7 mouse cellular contexts compared by ENCODE assay signal in genomic region chr19:3681310-3681934, GRCm38 (mm10). TPM values are rescaled to one million over a fixed set of nuclear protein-coding genes. Genes with fewer than 3 reads are reported as not detected.
DNase-seq lines count a peak whose midpoint lies in the region; ATAC-seq and TF ChIP-seq lines count a peak whose summit lies in the region.

No protein-coding gene starts in this region.

- no peaks in the 10 kb centered on the region for H3K36me3 ChIP-seq in E14TG2a.4 (ENCODE audit: insufficient read depth, low read length)
- H3K36me3 ChIP-seq in forebrain, embryonic 14.5 days (ENCODE audit: control insufficient read depth, insufficient read depth, low read length), result no peaks in the 10 kb centered on the region
- H3K36me3 ChIP-seq in midbrain, embryonic 12.5 days, result no peaks in the 10 kb centered on the region

- H3K4me2 ChIP-seq in forebrain, embryonic 14.5 days (ENCODE audit: low read length), result no peak overlapping the region
- H3K4me2 ChIP-seq in midbrain, embryonic 12.5 days (replicated peaks), result no peak overlapping the region

- H3K27me3 ChIP-seq in E14TG2a.4 (ENCODE audit: insufficient read depth, low read length), result peaks cover 7% of the 10 kb centered on the region
- H3K27me3 ChIP-seq in forebrain, embryonic 14.5 days (replicated peaks; ENCODE audit: control insufficient read depth, insufficient read depth, low read length), result no peaks in the 10 kb centered on the region
- H3K27me3 ChIP-seq in midbrain, embryonic 12.5 days, result peaks cover 6% of the 10 kb centered on the region

- H3K9me3 ChIP-seq in E14TG2a.4 (ENCODE audit: low read length), result no peaks in the 10 kb centered on the region
- no peaks in the 10 kb centered on the region for H3K9me3 ChIP-seq in forebrain, embryonic 14.5 days (replicated peaks; ENCODE audit: control insufficient read depth, low read length)
- 0 out of 2 replicates have a peak, but pooled peaks cover under 1% of the 10 kb centered on the region for H3K9me3 ChIP-seq in midbrain, embryonic 12.5 days

- H3K4me3 ChIP-seq in E14TG2a.4 (replicated peaks; ENCODE audit: low read length), result 0 out of 2 replicates have a peak overlapping the region, but pooled peaks have one; percentile 32
- no peak overlapping the region for H3K4me3 ChIP-seq in forebrain, embryonic 14.5 days (ENCODE audit: low read depth, low read length)
- no peak overlapping the region for H3K4me3 ChIP-seq in layer of hippocampus, adult 2 months
- H3K4me3 ChIP-seq in midbrain, embryonic 12.5 days, result no peak overlapping the region

- no peak for TF ChIP-seq CTCF in E14TG2a.4 (conservative IDR thresholded peaks at IDR 0.05; ENCODE audit: low read length)
- no peak for TF ChIP-seq CTCF in layer of hippocampus, adult 2 months (conservative IDR thresholded peaks at IDR 0.05)

- WGBS in forebrain, embryonic 14.5 days, result 45% methylated on average over 13 of the region's 13 CpGs
- WGBS in midbrain, embryonic 12.5 days, result 55% methylated on average over 13 of the region's 13 CpGs

- intact Hi-C loops in heart, postnatal 25 days (cut with DNase I), result no loop called here

- H3K4me1 ChIP-seq in E14TG2a.4 (replicated peaks; ENCODE audit: low read depth, low read length), result peaks cover 74% of the 10 kb centered on the region
- peaks cover 22% of the 10 kb centered on the region for H3K4me1 ChIP-seq in forebrain, embryonic 14.5 days (ENCODE audit: control insufficient read depth, insufficient read depth, low read length)
- H3K4me1 ChIP-seq in midbrain, embryonic 12.5 days, result peaks cover 30% of the 10 kb centered on the region

- ATAC-seq in forebrain, embryonic 14.5 days, result peak; percentile 73
- ATAC-seq in midbrain, embryonic 12.5 days (ENCODE audit: low FRiP score, low read depth), result no peak

- H3K27ac ChIP-seq in forebrain, embryonic 14.5 days (ENCODE audit: low read depth, low read length), result peak overlapping the region; percentile 35
- peak overlapping the region; percentile 61 for H3K27ac ChIP-seq in layer of hippocampus, adult 2 months
- peak overlapping the region; percentile 22; the same call in 1 of the 2 replicates for H3K27ac ChIP-seq in midbrain, embryonic 12.5 days (replicated peaks)

- H3K9ac ChIP-seq in forebrain, embryonic 14.5 days (ENCODE audit: low read length), result no peak overlapping the region
- no peak overlapping the region for H3K9ac ChIP-seq in midbrain, embryonic 12.5 days (replicated peaks)

- peak; percentile 71 to 72 for DNase-seq in adrenal gland, adult 18-20 months (ENCODE audit: low spot score in 2 of 2)
- peak; percentile 76 for DNase-seq in forebrain, embryonic 14.5 days (ENCODE audit: low spot score)
- peak; percentile 89 for DNase-seq in heart, postnatal 25 days (ENCODE audit: low spot score)
- peak; percentile 29 to 39 for DNase-seq in layer of hippocampus, adult 2 months (ENCODE audit: low spot score in 2 of 2)
- no peak for DNase-seq in spleen, adult 18-20 months

RNA-seq across cellular contexts. Expression of gene Lrp5, which starts 4.9 kb away (rescaled TPM):
- total RNA-seq in adrenal gland, adult 18-20 months (2021), result 100 to 1,000 TPM; 102 to 103 TPM
- polyA plus RNA-seq in forebrain, embryonic 14.5 days (2014; fragmentation: Nextera tagmentation; extraction: Ambion mirVana), result 1.8 and 2.1 TPM in 2 replicates
- 10 to 100 TPM; 49.8 to 52.1 TPM for total RNA-seq in heart, postnatal 25 days (2021)
- total RNA-seq in layer of hippocampus, adult 2 months (2021), result 10 to 100 TPM in 1 of 2 experiments, 1 to 10 TPM in 1; 9.4 to 10.0 TPM
- 3.0 and 3.2 TPM in 2 replicates for polyA plus RNA-seq in midbrain, embryonic 12.5 days (2016; fragmentation: Nextera tagmentation; extraction: Ambion mirVana)

RNA-seq across cellular contexts. Expression of gene 1810055G02Rik, which starts 26.7 kb away (rescaled TPM):
- total RNA-seq in adrenal gland, adult 18-20 months (2021), result 10 to 100 TPM; 32.5 to 43.3 TPM
- polyA plus RNA-seq in forebrain, embryonic 14.5 days (2014; fragmentation: Nextera tagmentation; extraction: Ambion mirVana), result 29.7 and 34.6 TPM in 2 replicates
- 1 to 10 TPM; 7.9 to 8.3 TPM for total RNA-seq in heart, postnatal 25 days (2021)
- 10 to 100 TPM; 23.3 to 27.2 TPM for total RNA-seq in layer of hippocampus, adult 2 months (2021)
- 31.9 and 35.1 TPM in 2 replicates for polyA plus RNA-seq in midbrain, embryonic 12.5 days (2016; fragmentation: Nextera tagmentation; extraction: Ambion mirVana)

Comparison
In these comparisons a context has a peak if more than half of its experiments do, and no peak if none do; other contexts are left out.
1. DNase-seq: peak in adrenal gland, adult 18-20 months (2 of 2), forebrain, embryonic 14.5 days (single experiment), heart, postnatal 25 days (single experiment) and layer of hippocampus, adult 2 months (2 of 2); none in spleen, adult 18-20 months (0 of 2).
2. RNA of gene Lrp5, which starts 4.9 kb away (total RNA-seq): 102 to 103 TPM in adrenal gland, adult 18-20 months and 49.8 to 52.1 TPM in heart, postnatal 25 days; 9.4 to 10.0 TPM in layer of hippocampus, adult 2 months; every median in the first group is over 4 times any median in the second.
3. Peak in every context shown above with its lines, with median percentiles within 50 percentile points of each other: H3K27ac ChIP-seq.